Mouse (Mus musculus) lung, postnatal 25 days (tissue): ENCODE results near the gene Gm7075.
"Not testable (repeated sequence)": the region's sequence is repeated elsewhere in the genome, so short reads cannot be mapped to it uniquely, and the experiment has no call there.

Source experiments
- DNase-seq: peaks from one replicate; pipeline ENCODE4 v3.0.0; 2022; ENCODE audit warnings: low spot score

Gene Gm7075

DNA sequence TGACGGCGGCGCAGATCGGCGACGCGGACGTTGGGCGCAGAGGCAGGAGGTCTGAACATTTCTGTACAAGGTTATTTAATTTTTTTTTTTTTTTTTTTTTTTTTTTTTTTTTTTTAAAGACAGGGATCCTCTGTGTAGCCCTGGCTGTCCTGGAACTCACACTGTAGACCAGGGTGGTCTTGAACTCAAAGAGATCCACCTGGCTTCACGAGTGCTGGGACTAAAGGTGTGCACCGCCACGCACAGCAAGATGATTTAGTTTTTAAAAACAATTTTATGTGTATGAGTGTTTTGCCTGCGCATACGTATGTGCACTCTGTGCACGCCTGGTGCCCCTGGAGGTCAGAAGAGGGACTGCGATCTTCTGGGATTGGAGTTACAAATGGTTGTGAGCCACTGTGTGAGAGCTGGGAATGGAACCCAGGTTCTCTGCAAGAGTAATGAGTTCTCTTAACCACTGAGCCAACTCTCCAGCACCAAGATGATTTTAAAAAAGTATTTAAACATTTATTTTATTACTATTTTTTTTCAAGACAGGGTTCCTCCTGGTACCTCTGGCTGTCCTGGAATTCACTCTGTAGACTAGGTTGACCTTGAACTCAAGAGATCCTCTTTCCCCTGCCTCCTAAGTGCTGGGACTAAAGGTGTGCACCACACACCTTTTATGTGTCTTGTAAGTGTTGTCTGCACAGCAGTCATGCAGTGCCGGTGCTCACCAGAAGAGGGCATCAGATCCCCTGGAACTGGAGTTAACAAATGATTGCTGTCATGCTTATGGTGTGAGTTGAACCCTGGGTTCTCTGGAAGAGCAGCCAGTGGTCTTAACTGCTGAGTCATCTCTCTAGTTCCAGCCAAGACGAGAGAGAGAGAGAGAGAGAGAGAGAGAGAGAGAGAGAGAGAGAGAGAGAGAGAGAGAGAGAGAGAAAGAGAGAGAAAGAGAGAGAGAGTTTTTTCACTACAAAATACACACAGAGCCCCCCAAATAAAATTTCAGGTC, at the start of gene Gm7075:
Gm7075 (minus strand) TSS at position 51 of the 997 bp plus-strand sequence.
- peak; percentile 33 for DNase-seq

DNA sequence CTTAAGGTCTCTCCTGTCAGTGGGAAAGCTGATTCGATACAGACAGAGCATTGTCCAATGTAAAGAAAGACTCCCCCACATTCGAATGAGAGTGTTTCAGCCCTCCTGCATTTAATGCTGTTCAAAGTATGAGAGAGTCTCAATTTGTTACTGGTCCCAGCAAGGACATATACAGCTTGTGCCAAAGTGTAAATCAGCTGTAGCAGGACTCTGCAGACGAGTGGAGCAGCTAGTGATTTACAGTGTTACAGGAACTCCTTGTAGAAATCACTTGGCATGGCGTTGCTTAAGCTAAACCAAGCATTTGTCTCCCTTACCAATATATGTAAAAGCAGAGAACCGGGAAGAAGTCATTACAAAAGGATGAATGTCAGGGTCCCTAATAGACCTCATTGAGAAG, 39.3 kb upstream of the Gm7075 start:
- DNase-seq, result no peak

DNA sequence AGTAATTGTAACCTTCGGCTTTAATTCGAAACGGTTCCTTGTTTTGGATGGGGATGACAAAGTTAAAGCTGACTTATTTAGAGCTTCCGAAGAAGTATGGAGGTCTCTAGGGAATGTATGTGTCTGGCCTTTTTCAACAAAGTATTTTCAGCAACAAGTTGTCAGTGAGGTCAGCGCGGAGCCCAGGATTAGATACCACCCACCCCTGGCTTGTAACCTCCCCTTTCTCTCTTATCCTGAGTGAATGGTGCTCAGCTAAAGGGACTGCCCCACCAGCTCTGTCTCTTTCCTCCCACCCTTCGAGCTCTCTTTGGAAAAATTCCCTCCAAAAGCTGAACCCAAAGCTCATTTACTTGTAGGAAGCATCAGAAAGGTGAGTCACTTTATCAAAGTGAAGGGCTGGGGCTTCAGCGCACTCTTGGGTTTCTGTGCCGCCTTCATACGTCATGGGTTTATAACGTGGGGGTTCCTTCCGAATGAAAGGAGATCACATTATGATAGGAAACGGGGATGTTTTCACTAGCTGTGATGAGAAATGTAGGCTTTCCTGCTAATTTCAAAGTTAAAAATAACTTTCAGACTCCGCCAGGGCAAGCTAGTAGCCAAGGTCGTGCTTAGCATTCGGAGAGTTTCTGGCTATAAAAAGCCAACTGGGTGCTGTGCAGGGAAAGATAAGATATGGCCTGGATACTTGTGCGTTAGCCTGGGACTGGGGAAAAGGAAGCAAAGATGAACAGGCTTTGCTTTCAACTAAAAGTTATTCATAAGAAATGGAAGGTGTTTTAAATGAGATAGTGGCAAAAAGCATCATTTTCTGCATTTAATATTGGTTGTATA, 35.9 kb upstream of the Gm7075 start:
- no peak for DNase-seq

DNA sequence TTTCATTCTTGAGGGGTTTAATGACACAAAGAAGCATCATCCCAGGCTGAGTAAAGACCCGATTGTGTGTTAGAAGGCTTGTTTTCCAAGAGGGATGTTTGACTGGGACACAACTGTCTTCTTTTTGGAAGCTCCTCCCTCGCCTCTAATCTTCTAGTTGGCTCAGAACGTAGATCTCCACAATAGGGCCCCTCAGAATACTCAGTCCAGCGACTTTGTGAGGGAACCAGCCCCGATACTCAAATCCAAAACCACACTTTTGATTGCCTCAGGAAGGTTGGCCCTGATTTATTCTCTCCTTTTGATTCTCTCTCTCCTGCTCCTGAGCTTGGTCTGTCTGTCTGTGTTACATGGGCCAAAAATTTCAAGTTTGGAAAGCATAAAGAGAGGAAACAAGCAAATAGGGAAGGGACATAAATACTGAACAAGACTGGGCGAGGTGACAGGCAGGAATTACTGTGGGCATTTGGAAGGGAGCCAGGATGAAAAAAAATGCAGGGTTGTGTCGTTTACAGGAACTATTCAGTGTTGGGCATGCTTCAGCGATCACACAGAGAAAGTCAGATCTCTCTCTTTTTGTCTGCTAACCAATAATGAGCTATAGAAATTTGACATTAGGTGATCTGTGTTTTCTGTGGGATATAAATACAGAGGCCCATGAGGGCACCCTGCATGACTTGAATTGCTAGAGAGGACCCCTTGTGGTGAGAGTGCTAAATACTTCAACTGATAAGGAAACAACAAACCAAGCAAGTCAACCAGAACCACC, 33.7 kb upstream of the Gm7075 start:
- no peak for DNase-seq

DNA sequence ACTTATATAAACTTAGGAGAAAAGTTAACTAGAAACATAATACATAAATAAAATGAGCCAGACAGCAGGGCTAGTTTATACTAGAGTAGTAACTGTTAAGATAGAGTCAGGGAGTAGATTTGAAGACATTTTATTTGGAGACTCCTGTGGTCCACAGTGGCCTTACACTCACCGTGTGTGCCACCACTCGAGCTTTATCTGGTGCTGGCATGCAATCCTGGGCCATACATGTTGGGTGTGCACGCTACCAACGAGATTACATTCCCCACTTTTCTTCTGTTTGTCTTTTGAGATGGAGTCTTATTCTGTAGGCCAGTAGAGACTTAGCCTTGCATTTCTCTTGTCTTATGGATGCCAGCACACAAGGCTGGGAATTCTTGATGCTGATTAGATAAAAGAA, 32.3 kb upstream of the Gm7075 start:
- DNase-seq, result no peak

DNA sequence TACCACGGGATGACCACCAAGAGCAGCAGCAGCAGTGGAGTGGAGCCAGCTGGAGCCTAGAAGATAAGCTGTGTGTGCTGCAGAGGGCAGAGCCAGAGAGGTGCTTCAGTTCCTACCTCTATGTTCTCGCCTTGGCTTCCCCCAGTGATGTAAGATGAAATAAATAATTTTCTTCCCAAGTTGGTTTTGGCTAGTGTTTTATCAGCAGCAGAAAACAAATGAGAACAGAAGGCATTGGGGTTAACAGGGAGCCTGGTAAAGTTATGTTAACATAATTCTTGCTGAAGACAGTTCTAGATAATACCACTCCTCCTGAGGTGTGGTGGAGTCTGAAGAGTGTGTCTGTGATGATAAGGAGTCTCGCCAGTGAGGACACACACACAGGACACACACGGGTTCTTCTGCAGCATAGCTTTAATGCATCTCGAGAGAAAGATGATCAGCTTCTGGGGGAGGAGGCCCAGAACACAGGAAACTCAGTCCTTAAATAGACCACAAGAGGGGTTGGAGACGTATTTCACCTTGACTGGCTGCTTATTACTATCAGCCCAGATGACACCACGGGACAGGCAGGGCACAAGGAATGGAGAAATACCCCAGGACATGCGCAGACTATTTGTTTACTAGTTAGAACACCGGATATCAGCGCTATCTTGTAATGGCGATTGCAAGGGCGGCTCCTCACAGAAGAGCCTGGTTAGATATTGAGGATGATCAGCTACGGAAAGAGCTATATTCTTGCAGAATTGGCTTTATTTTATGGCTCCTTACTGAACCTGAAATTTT, 23.2 kb upstream of the Gm7075 start:
- DNase-seq, result not testable (repeated sequence)

DNA sequence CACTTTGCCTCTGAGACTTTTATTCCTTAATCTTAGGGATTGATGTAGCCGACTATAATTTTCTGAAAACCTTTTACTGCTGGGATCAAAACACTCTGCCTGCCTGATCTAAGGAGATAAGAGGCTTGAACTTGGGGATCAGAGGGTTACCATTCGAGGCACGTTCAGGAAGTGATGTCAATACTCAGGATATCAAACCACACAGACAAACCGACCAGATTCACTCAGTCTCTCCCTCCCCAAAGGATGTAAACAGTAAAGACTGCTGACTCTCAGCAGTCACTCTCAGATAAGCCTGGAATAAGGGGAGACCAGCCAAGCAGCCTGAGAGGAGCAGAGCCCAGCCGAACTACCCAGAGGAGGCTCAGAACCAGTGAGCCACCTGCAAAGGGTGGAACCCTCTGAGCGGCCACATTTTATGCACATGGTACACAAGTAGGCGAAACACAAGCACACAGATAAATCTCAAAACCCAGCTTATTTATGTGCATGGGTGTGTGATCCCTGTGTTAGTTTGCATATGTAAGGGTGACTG, 18.2 kb upstream of the Gm7075 start:
- no peak for DNase-seq

DNA sequence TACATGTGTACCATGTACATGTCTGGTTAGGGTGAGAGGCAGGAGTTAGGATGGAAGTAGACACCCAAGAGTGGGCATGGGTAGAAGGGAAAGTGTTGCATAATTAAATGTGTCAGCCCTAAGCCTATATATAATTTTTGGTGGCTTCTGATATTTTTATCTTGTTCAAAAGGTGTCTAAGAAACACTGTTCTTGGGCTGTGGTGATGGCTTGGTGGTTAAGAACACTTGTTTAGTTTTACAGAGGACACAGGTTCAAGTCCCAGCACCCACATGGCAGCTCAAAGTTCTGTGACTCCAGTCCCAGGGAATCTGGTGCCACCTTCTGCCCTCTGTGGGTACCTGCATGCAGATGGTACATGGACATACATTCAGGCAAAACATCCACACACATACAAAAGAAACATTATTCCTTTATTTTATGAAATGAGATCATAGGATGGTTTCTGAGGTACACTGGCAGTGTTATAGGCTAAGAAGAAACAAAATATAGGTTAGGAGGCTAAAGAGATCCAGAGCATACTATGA, 17.2 kb upstream of the Gm7075 start:
- DNase-seq, result no peak

DNA sequence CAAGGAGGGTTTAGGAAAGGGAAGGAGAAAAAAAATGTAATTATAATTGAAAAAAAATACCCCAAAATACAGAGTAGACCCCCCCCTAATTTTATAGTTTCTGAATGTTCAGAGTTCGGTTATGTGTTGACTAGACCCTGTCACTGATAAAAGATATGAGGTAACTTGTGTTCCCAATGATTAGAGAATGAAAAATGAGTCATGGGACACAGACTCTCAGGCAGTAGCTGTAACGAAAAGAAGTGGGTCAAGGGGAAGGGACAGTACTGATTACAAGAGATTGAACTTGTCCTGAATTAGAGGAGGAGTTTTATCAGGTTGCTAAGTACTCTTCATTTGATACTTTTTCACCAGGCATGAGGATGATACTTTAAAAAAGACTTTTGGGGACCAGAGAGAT, 11.3 kb upstream of the Gm7075 start:
- DNase-seq, result no peak

DNA sequence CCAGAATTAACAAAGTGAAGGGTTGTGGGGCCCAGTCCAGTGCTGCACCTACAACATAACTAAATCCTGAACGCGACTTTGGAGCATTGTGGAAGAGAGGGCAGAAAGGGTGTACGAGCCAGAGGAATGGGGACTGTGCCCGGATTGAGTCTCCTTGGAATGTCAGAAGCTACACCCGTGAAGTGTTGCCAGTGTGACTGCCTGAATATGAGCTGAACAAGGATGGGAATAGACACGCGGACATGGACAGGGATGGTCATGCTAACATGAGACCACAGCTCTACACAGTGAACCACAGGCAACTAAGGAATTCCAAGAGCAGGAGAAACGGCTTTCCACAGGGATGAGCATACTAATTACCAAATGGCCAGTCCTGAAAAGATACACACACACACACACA, 10.5 kb upstream of the Gm7075 start:
- no peak for DNase-seq

DNA sequence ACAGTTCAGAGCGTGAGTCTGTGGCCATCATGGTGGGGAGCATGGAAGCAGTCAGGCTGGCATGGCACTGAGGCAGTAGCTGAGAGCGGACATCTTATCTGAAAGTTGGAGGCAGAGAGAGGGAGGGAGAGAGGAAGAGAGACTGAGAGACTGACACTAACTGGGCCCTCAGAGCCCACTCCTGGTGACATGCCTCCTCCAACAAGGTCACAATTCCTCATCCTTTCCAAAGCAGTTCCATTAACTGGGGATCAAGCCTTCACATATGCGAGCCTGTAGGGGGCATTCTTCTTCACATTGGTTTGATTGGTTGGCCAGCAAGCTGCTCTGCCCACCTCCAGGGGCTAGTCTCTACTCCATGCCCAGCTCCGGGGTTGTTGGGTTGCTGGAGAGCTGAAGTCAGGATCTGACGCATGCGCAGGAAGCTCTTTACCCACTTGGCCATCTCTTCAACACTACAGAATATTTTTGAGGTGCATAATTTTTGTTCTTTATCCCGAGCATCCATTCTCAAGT, 9.7 kb upstream of the Gm7075 start:
- no peak for DNase-seq

DNA sequence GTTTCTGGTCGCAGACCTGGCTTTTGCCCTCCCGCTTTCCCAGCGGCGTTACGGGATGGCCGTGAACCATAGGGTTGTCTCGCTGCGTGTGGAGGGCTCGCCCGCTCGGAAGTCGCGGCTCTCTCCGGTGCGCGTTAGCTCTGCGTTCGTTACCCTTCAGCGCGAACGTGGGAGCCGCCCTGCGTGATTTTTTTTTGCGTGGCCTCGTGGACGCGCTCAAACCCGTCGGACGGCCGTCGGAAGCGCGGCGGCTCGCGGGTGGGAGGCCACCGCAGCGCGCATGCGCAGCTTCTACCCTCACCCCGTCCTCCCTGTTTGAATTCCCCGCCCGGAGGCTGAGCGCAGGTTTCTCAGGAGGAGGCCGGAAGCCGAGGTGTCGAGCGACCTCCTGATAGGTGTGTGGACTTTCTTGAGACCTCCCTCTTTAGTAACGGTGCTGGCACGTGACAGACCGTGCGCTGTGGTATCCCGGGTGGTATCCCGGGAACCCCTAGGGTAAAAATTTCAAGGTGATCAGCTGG, 8.3 kb upstream of the Gm7075 start, which contains the start of gene Ctnna3:
Ctnna3 (plus strand) TSS at position 314 of the 521 bp plus-strand sequence.
- peak; percentile 91 for DNase-seq

DNA sequence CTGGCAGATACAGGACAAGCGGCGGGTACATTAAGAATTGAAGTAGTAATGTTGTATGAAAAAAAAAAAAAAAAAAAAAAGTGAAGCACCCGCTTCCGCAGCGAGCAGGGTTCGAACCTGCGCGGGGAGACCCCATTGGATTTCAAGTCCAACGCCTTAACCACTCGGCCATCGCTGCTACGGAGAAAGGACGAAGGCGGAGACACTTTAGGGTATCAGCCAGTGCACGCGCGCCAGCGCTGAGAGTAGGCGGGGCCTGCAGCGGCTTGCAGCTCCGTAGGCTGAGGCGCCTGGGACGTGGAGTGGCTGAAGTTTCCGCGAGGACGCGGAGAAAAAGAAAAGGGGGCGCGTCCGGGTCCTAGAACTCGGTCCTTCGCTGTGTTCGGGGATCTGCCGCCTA, 7.8 kb upstream of the Gm7075 start:
- DNase-seq, result peak; percentile 98

DNA sequence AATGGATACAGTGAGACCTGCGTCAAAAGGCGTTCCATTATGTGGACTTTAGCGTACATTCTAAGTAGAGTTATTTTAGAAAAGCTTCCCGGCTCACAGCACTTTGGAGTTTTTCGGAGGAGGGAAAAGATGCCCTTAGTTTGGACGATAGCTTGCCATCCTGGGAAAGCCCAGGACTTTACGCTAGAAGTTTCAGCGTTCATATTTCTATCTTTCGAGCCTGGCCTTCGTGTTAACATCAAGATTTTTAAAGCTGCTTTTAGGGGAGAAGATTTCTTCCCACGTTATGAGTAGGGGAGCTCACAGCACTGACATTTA, 7.4 kb upstream of the Gm7075 start:
- no peak for DNase-seq

DNA sequence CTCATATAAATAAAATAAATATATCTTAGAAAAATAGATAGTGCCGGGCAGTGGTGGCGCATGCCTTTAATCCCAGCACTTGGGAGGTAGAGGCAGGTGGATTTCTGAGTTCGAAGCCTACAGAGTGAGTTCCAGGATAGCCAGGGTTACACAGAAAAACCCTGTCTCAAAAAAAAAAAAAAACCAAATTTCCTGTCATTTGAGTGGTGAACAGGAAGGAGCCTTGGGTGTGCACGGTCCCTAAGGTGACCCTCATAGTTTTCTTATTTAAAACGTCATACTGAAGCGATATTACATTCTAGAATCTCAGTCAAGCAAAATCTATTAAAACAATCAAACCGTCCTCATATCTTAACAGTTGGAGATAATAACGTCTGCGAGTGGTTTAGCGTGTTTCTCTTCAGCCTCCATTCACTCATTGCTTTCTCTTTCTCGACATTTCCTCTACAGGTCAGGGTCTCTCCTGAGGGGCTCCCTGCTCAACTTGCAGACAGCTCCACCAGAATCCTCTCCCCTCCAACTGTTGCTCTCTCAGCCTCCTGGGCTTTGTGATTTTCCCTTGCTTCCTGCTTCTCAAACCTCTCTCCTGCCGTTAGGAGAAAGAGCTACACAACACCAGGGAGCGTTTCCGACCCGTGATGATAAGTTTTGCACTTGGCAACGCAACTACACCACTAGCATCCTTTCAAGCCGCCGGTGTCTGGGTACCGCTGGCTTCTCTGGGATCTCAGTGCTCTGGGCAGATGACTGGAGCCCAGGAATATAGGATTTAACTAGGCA, 6.8 kb upstream of the Gm7075 start:
- DNase-seq, result peak; percentile 27

DNA sequence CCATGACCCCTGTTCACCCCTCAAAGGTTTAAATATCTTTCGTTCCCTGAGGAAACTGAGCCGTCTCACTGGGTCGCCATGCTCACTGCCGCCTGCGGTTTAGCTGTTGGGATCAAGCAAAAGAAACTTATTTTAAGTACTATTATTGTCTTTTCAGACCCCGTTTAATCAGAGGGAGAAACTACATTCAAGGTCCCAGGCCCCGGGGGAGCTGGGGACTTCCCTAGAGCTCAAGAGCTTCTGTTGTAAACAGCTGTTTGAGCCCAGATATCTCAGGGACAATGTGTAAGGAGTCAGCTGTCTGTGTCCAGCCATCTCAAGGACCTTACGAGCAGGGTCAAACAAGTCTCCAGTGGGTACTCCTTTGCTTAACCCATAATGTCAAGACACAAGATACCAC, 5.6 kb upstream of the Gm7075 start:
- no peak for DNase-seq

DNA sequence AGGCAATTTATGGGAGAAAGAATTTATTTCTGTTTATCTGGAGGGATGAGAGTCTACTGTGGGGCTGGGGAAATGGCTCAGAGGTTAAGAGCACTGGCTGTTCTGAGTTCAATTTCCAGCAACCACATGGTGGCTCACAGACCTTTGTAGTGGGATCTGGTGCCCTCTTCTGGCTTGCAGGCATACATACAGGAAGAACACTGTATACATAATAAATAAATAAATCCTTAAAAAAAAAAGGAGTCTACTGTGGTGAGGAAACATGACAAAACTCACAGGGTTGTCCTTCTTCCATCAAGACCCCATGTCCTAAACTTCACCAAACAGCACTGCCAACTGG, 2.9 kb upstream of the Gm7075 start:
- peak; percentile 67 for DNase-seq

DNA sequence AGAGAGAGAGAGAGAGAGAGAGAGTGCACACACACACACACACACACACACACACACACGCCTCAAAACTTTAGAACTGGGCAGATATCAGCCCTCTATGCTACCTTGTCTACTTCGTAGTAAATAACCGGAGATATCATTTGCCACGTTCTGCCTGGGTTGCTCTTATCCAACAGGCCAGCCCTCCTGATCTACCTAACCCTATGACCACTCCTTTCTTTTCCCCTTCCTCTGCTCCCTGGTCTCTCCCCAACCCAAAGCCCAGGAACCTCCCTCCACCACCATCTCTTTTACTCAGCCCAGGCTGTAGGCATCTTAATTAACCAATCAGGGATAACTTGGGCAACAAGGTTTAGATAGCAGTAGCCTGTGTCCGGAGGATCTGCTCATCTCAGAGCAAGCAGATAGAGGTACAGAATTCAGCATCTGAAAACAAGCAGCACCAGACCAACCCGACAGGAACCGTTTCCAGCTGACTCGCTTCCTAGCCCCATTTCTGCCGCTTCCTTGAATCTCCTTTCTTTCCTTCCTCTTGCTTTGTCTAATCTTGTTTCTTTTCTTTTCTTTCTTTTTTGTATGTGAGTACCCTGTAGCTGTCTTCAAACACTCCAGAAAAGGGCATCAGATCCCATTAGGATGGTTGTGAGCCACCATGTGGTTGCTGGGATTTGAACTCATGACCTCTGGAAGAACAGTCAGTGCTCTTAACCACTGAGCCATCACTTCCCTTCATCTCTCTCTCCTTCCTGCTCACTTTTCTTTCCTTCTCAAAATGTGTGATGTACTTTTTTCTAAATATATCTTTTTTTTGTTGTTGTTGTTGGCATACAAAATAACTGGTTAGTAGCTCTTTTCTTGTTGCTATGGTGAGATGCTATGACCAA, 2.2 kb upstream of the Gm7075 start:
- DNase-seq, result no peak

DNA sequence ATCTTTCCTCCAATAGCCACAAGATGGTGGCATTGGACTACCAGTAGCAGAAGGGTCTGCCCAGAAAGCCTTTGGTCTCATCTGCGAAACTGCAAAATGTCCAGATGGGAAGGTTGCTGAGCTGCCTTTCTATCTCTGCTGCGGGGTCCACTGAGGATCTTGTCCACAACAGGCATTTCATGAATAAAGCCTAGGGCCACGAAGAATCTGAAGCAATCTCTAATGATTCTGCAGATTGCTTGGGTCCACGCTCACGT, 1.1 kb upstream of the Gm7075 start:
- DNase-seq, result no peak
